Mouse (Mus musculus) B cell, adult 2 months (primary cell): ENCODE data around the gene Lnpep.
"Not testable (repeated sequence)": the region's sequence is repeated elsewhere in the genome, so short reads cannot be mapped to it uniquely, and the experiment has no call there.

Experiments used
- DNase-seq, 2 experiments: peaks; one replicate each; pipeline ENCODE4 v3.0.0; 2022

The Lnpep gene

GRCm38 (mm10) chr17:17608416-17608988 lies 16.3 kb downstream of the Lnpep start:
- DNase-seq = no peak

- DNase-seq = no peak
Observed at GRCm38 (mm10) chr17:17604554-17604953, 20.3 kb downstream of the Lnpep start.

GRCm38 (mm10) chr17:17603609-17604008 lies 21.2 kb downstream of the Lnpep start:
- DNase-seq = no peak

GRCm38 (mm10) chr17:17602786-17603185 lies 22.1 kb downstream of the Lnpep start:
- DNase-seq = no peak

- DNase-seq = no peak
Observed at GRCm38 (mm10) chr17:17602330-17602729, 22.5 kb downstream of the Lnpep start.

- DNase-seq = no peak
Observed at GRCm38 (mm10) chr17:17600804-17601252, 24.0 kb downstream of the Lnpep start.

GRCm38 (mm10) chr17:17600001-17600400 lies 24.8 kb downstream of the Lnpep start:
- DNase-seq = peak; percentile 44 to 50

GRCm38 (mm10) chr17:17598355-17598754 lies 26.5 kb downstream of the Lnpep start:
- no peak for DNase-seq

GRCm38 (mm10) chr17:17592926-17593325 lies 31.9 kb downstream of the Lnpep start:
- DNase-seq = no peak

- DNase-seq = peak; percentile 74 to 77
Observed at GRCm38 (mm10) chr17:17587333-17588047, 37.4 kb downstream of the Lnpep start.

- peak in 1 of 2 experiments; percentile 27 for DNase-seq
Observed at GRCm38 (mm10) chr17:17585115-17585514, 39.7 kb downstream of the Lnpep start.

- peak; percentile 34 to 42 for DNase-seq
Observed at GRCm38 (mm10) chr17:17583896-17584295, 41.0 kb downstream of the Lnpep start.

- peak; percentile 42 to 44 for DNase-seq
Observed at GRCm38 (mm10) chr17:17581234-17581633, 43.6 kb downstream of the Lnpep start.

- no peak for DNase-seq
Observed at GRCm38 (mm10) chr17:17576399-17576798, 48.5 kb downstream of the Lnpep start.

GRCm38 (mm10) chr17:17567071-17567470 lies 57.8 kb downstream of the Lnpep start:
- peak; percentile 34 to 46 for DNase-seq

- DNase-seq = no peak
Observed at GRCm38 (mm10) chr17:17548958-17549357, 75.9 kb downstream of the Lnpep start.

- no peak for DNase-seq
Observed at GRCm38 (mm10) chr17:17531338-17531737, 93.5 kb downstream of the Lnpep start.

GRCm38 (mm10) chr17:17516384-17517016 lies 108.3 kb downstream of the Lnpep start:
- no peak for DNase-seq

GRCm38 (mm10) chr17:17506677-17507076 lies 118.2 kb downstream of the Lnpep start:
- no peak for DNase-seq

GRCm38 (mm10) chr17:17499278-17499677 lies 125.6 kb downstream of the Lnpep start:
- no peak for DNase-seq

GRCm38 (mm10) chr17:17498848-17499247 lies 126.0 kb downstream of the Lnpep start:
- DNase-seq = no peak

- no peak for DNase-seq
Observed at GRCm38 (mm10) chr17:17496730-17497129, 128.1 kb downstream of the Lnpep start.

GRCm38 (mm10) chr17:17496234-17496633 lies 128.6 kb downstream of the Lnpep start:
- DNase-seq = not testable (repeated sequence)

GRCm38 (mm10) chr17:17492116-17492515 lies 132.7 kb downstream of the Lnpep start:
- DNase-seq = no peak
